ENCODE assay signal across 8 mouse cellular contexts in the genomic region with DNA sequence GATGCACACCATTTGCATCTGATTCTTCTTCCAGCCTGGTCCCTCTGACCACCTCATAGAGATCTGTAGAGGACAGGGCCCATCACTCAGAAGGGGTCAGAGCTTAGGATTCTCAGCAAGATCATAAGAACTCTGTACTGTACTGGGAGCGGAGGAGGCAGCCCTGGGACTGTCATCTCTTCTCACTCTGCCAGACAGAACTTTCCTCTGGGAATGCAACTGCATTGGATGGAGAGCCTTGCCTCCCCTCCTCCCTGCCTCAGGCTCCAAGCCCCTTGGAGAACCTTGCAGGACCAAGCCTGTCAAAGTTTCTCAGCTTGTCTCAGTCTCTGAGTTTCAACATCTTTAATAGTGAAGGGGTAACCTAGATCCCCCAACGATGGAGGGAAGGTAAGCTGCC. TPM values are rescaled to one million over a fixed set of nuclear protein-coding genes. Genes with fewer than 3 reads are reported as not detected.
DNase-seq lines count a peak whose midpoint lies in the region; ATAC-seq and TF ChIP-seq lines count a peak whose summit lies in the region.

No protein-coding gene starts in this region.

- 33% methylated on average over 2 of the region's 2 CpGs for WGBS in kidney, postnatal 0 days
- WGBS in forebrain, embryonic 11.5 days = 43% methylated on average over 2 of the region's 2 CpGs
- WGBS in hindbrain, embryonic 16.5 days = 20% methylated on average over 2 of the region's 2 CpGs
- WGBS in midbrain, postnatal 0 days = 19% methylated on average over 2 of the region's 2 CpGs

- H3K4me3 ChIP-seq in kidney, postnatal 0 days (replicated peaks; ENCODE audit: low read depth, low read length) = no peak overlapping the region
- H3K4me3 ChIP-seq in forebrain, embryonic 11.5 days (ENCODE audit: low read depth, low read length) = peak overlapping the region; percentile 49
- peak overlapping the region; percentile 56 for H3K4me3 ChIP-seq in hindbrain, embryonic 16.5 days (ENCODE audit: low read length)
- H3K4me3 ChIP-seq in midbrain, postnatal 0 days (ENCODE audit: low read depth, low read length) = peak overlapping the region; percentile 68

- no peak overlapping the region for H3K9ac ChIP-seq in kidney, postnatal 0 days (ENCODE audit: low read depth, low read length)
- peak overlapping the region; percentile 68 for H3K9ac ChIP-seq in forebrain, embryonic 11.5 days (ENCODE audit: low read length)
- peak overlapping the region; percentile 70 for H3K9ac ChIP-seq in hindbrain, embryonic 16.5 days (ENCODE audit: low read depth, low read length)
- peak overlapping the region; percentile 76 for H3K9ac ChIP-seq in midbrain, postnatal 0 days (replicated peaks; ENCODE audit: low read length, poor library complexity, severe bottlenecking)

- no peaks in the 10 kb centered on the region for H3K36me3 ChIP-seq in kidney, postnatal 0 days (ENCODE audit: insufficient read depth, low read length)
- no peaks in the 10 kb centered on the region for H3K36me3 ChIP-seq in forebrain, embryonic 11.5 days (ENCODE audit: control insufficient read depth, insufficient read depth, low read length)
- no peaks in the 10 kb centered on the region for H3K36me3 ChIP-seq in hindbrain, embryonic 16.5 days (ENCODE audit: control insufficient read depth, insufficient read depth, low read length)
- no peaks in the 10 kb centered on the region for H3K36me3 ChIP-seq in midbrain, postnatal 0 days (ENCODE audit: insufficient read depth, low read length)

- peak overlapping the region; percentile 65; the same call in 1 of the 2 replicates for H3K4me2 ChIP-seq in kidney, postnatal 0 days (ENCODE audit: low read length)
- H3K4me2 ChIP-seq in forebrain, embryonic 11.5 days (ENCODE audit: low read depth, low read length, severe bottlenecking) = peak overlapping the region; percentile 93
- peak overlapping the region; percentile 72 for H3K4me2 ChIP-seq in hindbrain, embryonic 16.5 days (ENCODE audit: low read length)
- H3K4me2 ChIP-seq in midbrain, postnatal 0 days (ENCODE audit: low read depth, low read length, poor library complexity, severe bottlenecking) = peak overlapping the region; percentile 58

- no peak overlapping the region for H3K27ac ChIP-seq in kidney, postnatal 0 days
- no peak overlapping the region for H3K27ac ChIP-seq in forebrain, embryonic 11.5 days (ENCODE audit: low read depth, low read length)
- peak overlapping the region; percentile 84; the same call in 1 of the 2 replicates for H3K27ac ChIP-seq in hindbrain, embryonic 16.5 days (ENCODE audit: low read depth, low read length)
- peak overlapping the region; percentile 85; the same call in 1 of the 2 replicates for H3K27ac ChIP-seq in midbrain, postnatal 0 days (ENCODE audit: low read depth, low read length)

- DNase-seq in kidney, postnatal 0 days (ENCODE audit: low spot score) = no peak
- no peak for DNase-seq in kidney, postnatal 4 days
- no peak for DNase-seq in forebrain, embryonic 11.5 days (ENCODE audit: low spot score)
- no peak for DNase-seq in midbrain, postnatal 0 days (ENCODE audit: low spot score)
- no peak for DNase-seq in spleen, adult 12 weeks (ENCODE audit: low spot score)
- no peak for DNase-seq in right cerebral cortex, postnatal 14 days
- DNase-seq in layer of hippocampus, adult 18-20 months (ENCODE audit: low spot score in 2 of 2) = no peak

- H3K9me3 ChIP-seq in kidney, postnatal 0 days (replicated peaks; ENCODE audit: low read length) = no peaks in the 10 kb centered on the region
- H3K9me3 ChIP-seq in forebrain, embryonic 11.5 days (ENCODE audit: control insufficient read depth, low read length) = no peaks in the 10 kb centered on the region
- no peaks in the 10 kb centered on the region for H3K9me3 ChIP-seq in hindbrain, embryonic 16.5 days (ENCODE audit: control insufficient read depth, low read length)
- no peaks in the 10 kb centered on the region for H3K9me3 ChIP-seq in midbrain, postnatal 0 days (ENCODE audit: low read length)

- peaks cover 11% of the 10 kb centered on the region; the same call in 1 of the 2 replicates for H3K27me3 ChIP-seq in kidney, postnatal 0 days (ENCODE audit: insufficient read depth, low read length)
- H3K27me3 ChIP-seq in forebrain, embryonic 11.5 days (ENCODE audit: control insufficient read depth, insufficient read depth, low read length) = peaks cover 6% of the 10 kb centered on the region
- H3K27me3 ChIP-seq in hindbrain, embryonic 16.5 days (replicated peaks; ENCODE audit: control insufficient read depth, insufficient read depth, low read length) = no peaks in the 10 kb centered on the region
- H3K27me3 ChIP-seq in midbrain, postnatal 0 days (ENCODE audit: insufficient read depth, low read length) = no peaks in the 10 kb centered on the region

- H3K4me1 ChIP-seq in kidney, postnatal 0 days (replicated peaks; ENCODE audit: insufficient read depth, low read length) = no peaks in the 10 kb centered on the region
- H3K4me1 ChIP-seq in forebrain, embryonic 11.5 days (replicated peaks; ENCODE audit: control insufficient read depth, insufficient read depth, low read length) = peaks cover 8% of the 10 kb centered on the region
- H3K4me1 ChIP-seq in hindbrain, embryonic 16.5 days (ENCODE audit: control insufficient read depth, insufficient read depth, low read depth, low read length) = peaks cover 29% of the 10 kb centered on the region
- peaks cover 7% of the 10 kb centered on the region; the same call in 1 of the 2 replicates for H3K4me1 ChIP-seq in midbrain, postnatal 0 days (ENCODE audit: insufficient read depth, low read length)

- no peak for TF ChIP-seq CTCF in kidney, postnatal 0 days (IDR thresholded peaks at IDR 0.05; ENCODE audit: low read depth)
- TF ChIP-seq CTCF in midbrain, postnatal 0 days (IDR thresholded peaks at IDR 0.05) = no peak

- ATAC-seq in kidney, postnatal 0 days (replicated peaks; ENCODE audit: low FRiP score, low read depth) = no peak
- ATAC-seq in forebrain, embryonic 11.5 days (replicated peaks; ENCODE audit: low FRiP score) = 0 out of 2 replicates have a peak, but pooled peaks have one; percentile 19
- 0 out of 2 replicates have a peak, but pooled peaks have one; percentile 11 for ATAC-seq in hindbrain, embryonic 16.5 days
- ATAC-seq in midbrain, postnatal 0 days (ENCODE audit: low FRiP score) = no peak

RNA-seq across cellular contexts. Expression of a gene that starts 1.4 kb away (rescaled TPM):
- polyA plus RNA-seq in kidney, postnatal 0 days (2015; fragmentation: Nextera tagmentation; extraction: Ambion mirVana) = 20.6 and 22.9 TPM in 2 replicates
- polyA plus RNA-seq in forebrain, embryonic 11.5 days (2014; fragmentation: Nextera tagmentation; extraction: Ambion mirVana) = 13.5 and 14.3 TPM in 2 replicates
- 244 and 264 TPM in 2 replicates for polyA plus RNA-seq in hindbrain, embryonic 16.5 days (2015; fragmentation: Nextera tagmentation; extraction: Ambion mirVana)
- 230 and 244 TPM in 2 replicates for total RNA-seq in midbrain, postnatal 0 days (2014; rRNA removed)
- 303 and 322 TPM in 2 replicates for polyA plus RNA-seq in midbrain, postnatal 0 days (2015; fragmentation: Nextera tagmentation; extraction: Ambion mirVana)
- 100 to 1,000 TPM; 146 to 152 TPM for total RNA-seq in layer of hippocampus, adult 18-20 months (2021)

Comparison
In these comparisons a context has a peak if more than half of its experiments do, and no peak if none do; other contexts are left out.
1. ATAC-seq: peak in forebrain, embryonic 11.5 days (single experiment) and hindbrain, embryonic 16.5 days (single experiment); none in kidney, postnatal 0 days (single experiment) and midbrain, postnatal 0 days (single experiment).
2. H3K27ac ChIP-seq: peak in hindbrain, embryonic 16.5 days (single experiment) and midbrain, postnatal 0 days (single experiment); none in kidney, postnatal 0 days (single experiment) and forebrain, embryonic 11.5 days (single experiment).
3. RNA of a gene that starts 1.4 kb away (polyA plus RNA-seq): 303 to 322 TPM in midbrain, postnatal 0 days and 244 to 264 TPM in hindbrain, embryonic 16.5 days; 20.6 to 22.9 TPM in kidney, postnatal 0 days and 13.5 to 14.3 TPM in forebrain, embryonic 11.5 days; every median in the first group is over 10 times any median in the second.
4. Peak in every context shown above with its lines, with median percentiles within 50 percentile points of each other: H3K4me2 ChIP-seq.